Mouse (Mus musculus): ENCODE measurements around the gene Polr3b. TPM values are rescaled to one million over a fixed set of nuclear protein-coding genes. Genes with fewer than 3 reads are reported as not detected.

Gene Polr3b
- polyA plus RNA-seq, 1 experiment = 15.9 TPM

DNA sequence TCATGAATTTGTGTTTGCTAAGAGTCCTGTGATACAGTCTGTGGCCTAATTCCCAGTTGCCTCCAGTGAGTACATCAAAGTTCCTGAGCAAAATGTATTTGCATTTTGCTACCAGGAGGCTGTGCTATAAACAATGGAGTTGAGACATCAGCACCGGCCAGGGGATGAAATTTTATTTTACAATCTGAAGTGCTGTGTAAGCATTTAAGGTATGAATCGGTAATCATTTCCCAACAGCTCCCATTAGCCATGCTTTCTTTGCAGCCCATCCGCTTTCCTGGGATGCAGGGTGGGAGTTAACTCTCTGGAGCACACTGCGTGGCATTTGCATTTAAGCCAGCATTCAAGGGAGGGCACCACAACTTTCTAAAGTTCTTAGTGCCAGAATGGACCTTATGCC lies 88.1 kb downstream of the Polr3b start:
- TF ChIP-seq CTCF (IDR thresholded peaks at IDR 0.05; ENCODE audit: control insufficient read depth, insufficient read depth, low read length) (no peak), POLR2A (IDR thresholded peaks at IDR 0.05; ENCODE audit: borderline replicate concordance, control insufficient read depth, low read depth, low read length) (no peak)
- Histone ChIP-seq H3K4me1 (ENCODE audit: control insufficient read depth, insufficient read depth, low read length) (no peaks in the 10 kb centered on the region), H3K27ac (ENCODE audit: control insufficient read depth, insufficient read depth, low read depth, low read length, poor library complexity) (no peak overlapping the region), H3K4me3 (replicated peaks; ENCODE audit: control insufficient read depth, low read depth, low read length) (no peak overlapping the region)
- WGBS = 84% methylated on average over 4 of the region's 4 CpGs

DNA sequence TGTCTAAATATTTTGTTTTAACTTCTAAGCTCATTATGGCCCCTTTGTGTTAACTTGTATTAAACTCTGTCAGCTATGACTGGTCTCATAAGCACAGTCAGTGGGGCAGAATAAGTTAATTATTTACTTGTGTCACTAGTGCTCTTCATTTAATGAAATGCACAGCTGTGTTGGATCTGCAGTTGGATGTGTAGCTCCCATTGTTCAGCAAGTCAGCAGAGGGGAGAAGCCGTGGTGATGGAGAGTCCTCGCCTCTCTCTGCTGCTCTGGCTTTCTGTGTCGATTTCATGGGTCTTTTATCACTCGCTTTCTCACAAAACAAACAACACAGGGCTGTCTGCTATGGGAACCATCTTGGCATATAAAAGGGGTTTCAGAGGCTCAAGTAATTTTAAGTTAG lies 88.7 kb downstream of the Polr3b start:
- TF ChIP-seq CTCF (IDR thresholded peaks at IDR 0.05; ENCODE audit: control insufficient read depth, insufficient read depth, low read length) = no peak
- no peak for TF ChIP-seq POLR2A (IDR thresholded peaks at IDR 0.05; ENCODE audit: borderline replicate concordance, control insufficient read depth, low read depth, low read length)
- WGBS = 85% methylated on average over 4 of the region's 4 CpGs

DNA sequence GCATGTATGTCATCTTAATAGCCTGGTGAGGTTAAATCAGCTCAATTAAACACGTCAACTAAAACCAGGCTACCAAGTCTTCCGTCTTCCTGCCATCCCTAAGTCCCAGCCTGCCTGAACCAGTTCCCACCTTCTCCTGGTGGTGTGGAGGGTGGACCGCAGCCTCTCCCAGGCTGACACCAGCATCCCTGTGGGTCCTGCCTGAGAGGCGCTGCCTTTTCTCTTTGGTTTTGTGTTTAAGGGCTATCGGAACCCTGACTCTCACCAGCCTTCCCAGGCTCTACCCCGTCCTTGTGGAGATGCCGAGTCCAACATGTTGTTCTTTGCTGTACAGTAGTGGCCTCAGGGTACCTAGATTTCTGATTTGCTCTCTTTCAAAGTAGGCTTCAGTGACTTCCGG lies 89.4 kb downstream of the Polr3b start:
- Histone ChIP-seq H3K4me3 (replicated peaks; ENCODE audit: control insufficient read depth, low read depth, low read length) (no peak overlapping the region), H3K4me1 (ENCODE audit: control insufficient read depth, insufficient read depth, low read length) (no peaks in the 10 kb centered on the region), H3K27ac (ENCODE audit: control insufficient read depth, insufficient read depth, low read depth, low read length, poor library complexity) (no peak overlapping the region)
- TF ChIP-seq CTCF (IDR thresholded peaks at IDR 0.05; ENCODE audit: control insufficient read depth, insufficient read depth, low read length) = no peak
- no peak for TF ChIP-seq POLR2A (IDR thresholded peaks at IDR 0.05; ENCODE audit: borderline replicate concordance, control insufficient read depth, low read depth, low read length)
- 92% methylated on average over 8 of the region's 8 CpGs for WGBS

More for the DNA sequence above, 88.7 kb downstream of the Polr3b start:
- no peaks in the 10 kb centered on the region for H3K4me1 ChIP-seq (ENCODE audit: control insufficient read depth, insufficient read depth, low read length)
- no peak overlapping the region for H3K27ac ChIP-seq (ENCODE audit: control insufficient read depth, insufficient read depth, low read depth, low read length, poor library complexity)
- H3K4me3 ChIP-seq (replicated peaks; ENCODE audit: control insufficient read depth, low read depth, low read length) = no peak overlapping the region

DNA sequence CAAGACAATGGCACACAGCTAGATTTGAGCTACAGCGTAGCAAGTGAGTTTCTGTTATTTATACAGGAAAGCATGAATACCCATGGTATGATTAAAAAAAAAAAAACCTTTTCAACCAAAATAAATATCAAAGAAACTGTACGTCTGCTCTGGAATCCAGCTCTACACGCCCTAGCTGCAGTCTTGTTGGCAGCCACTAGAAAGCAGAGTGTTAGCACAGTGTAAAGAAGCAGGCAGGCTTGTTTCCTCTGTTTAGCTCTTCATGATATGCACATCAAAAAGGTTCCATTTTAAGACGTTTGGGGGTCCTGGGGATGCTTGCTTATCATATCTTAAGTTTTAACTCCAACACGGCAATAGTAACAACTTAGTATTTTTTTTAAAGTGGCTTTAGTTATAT lies 89.8 kb downstream of the Polr3b start:
- TF ChIP-seq CTCF (IDR thresholded peaks at IDR 0.05; ENCODE audit: control insufficient read depth, insufficient read depth, low read length) = no peak
- no peak for TF ChIP-seq POLR2A (IDR thresholded peaks at IDR 0.05; ENCODE audit: borderline replicate concordance, control insufficient read depth, low read depth, low read length)
- no peak overlapping the region for H3K4me3 ChIP-seq (replicated peaks; ENCODE audit: control insufficient read depth, low read depth, low read length)
- no peaks in the 10 kb centered on the region for H3K4me1 ChIP-seq (ENCODE audit: control insufficient read depth, insufficient read depth, low read length)
- 87% methylated on average over 5 of the region's 5 CpGs for WGBS
- H3K27ac ChIP-seq (ENCODE audit: control insufficient read depth, insufficient read depth, low read depth, low read length, poor library complexity) = no peak overlapping the region

DNA sequence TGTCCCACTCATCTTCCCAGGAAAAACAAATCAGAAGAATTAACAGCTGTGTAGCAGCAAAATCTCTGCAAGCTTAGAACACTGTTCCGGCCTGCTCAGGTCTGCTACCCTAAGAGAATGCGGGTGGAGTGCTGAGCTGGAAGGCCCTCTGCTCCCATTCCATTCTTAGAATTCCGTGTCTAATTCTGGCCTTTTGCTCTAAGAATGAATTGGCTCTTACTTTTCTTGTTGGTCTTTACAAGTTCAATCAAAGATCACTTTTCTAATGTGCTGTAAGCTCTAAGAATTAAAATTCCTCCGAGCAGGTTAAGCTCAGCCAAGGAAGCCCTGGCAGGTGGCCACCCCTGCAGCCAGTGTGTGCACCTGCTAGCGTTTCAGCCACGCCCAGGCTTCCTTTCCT lies 90.4 kb downstream of the Polr3b start:
- no peak for TF ChIP-seq POLR2A (IDR thresholded peaks at IDR 0.05; ENCODE audit: borderline replicate concordance, control insufficient read depth, low read depth, low read length)
- TF ChIP-seq CTCF (IDR thresholded peaks at IDR 0.05; ENCODE audit: control insufficient read depth, insufficient read depth, low read length) = no peak
- no peak overlapping the region for H3K4me3 ChIP-seq (replicated peaks; ENCODE audit: control insufficient read depth, low read depth, low read length)
- 88% methylated on average over 6 of the region's 6 CpGs for WGBS
- H3K27ac ChIP-seq (ENCODE audit: control insufficient read depth, insufficient read depth, low read depth, low read length, poor library complexity) = no peak overlapping the region
- no peaks in the 10 kb centered on the region for H3K4me1 ChIP-seq (ENCODE audit: control insufficient read depth, insufficient read depth, low read length)

DNA sequence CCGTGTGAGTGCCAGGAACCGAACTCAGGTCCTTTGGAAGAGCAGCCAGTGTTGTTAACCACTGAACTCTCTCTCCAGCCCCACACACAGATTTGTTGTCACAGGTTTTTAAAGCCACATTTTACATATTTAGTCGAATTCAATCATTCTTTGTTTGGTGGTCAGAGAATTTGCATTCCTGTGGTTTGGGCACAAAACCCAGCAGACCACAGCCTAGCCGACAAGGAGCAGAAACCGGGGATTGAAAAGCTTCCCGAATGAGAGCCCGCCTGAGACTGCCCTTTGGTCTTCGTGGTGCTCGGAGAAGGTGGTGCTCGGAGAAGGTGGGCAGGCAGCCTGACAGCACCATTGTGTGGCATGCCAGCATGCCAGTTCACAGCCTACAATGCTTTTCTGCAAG lies 91.0 kb downstream of the Polr3b start:
- no peak overlapping the region for H3K4me3 ChIP-seq (replicated peaks; ENCODE audit: control insufficient read depth, low read depth, low read length)
- no peaks in the 10 kb centered on the region for H3K4me1 ChIP-seq (ENCODE audit: control insufficient read depth, insufficient read depth, low read length)
- 80% methylated on average over 10 of the region's 10 CpGs for WGBS
- TF ChIP-seq CTCF (IDR thresholded peaks at IDR 0.05; ENCODE audit: control insufficient read depth, insufficient read depth, low read length) (no peak), POLR2A (IDR thresholded peaks at IDR 0.05; ENCODE audit: borderline replicate concordance, control insufficient read depth, low read depth, low read length) (no peak)
- H3K27ac ChIP-seq (ENCODE audit: control insufficient read depth, insufficient read depth, low read depth, low read length, poor library complexity) = no peak overlapping the region

DNA sequence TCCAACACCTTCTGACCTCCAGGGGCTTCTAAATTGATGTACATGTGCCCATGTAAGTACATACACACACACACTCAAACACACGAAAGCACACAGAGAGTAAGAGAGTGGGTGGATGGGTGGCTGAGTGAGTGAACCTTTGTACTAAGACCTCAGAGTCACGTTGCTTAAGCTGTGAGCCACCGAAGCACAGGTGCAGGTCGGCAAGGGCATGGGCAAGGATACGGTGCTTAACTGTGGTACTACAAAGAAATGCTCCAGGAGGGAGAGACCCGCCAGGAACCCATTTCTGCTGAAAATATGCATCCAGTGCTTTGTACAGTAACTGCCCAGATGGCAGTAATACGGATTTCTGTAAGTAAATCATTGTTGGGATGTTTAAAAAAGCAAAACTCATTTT lies 93.5 kb downstream of the Polr3b start:
- TF ChIP-seq CTCF (IDR thresholded peaks at IDR 0.05; ENCODE audit: control insufficient read depth, insufficient read depth, low read length) = no peak
- WGBS = 93% methylated on average over 7 of the region's 7 CpGs
- no peak overlapping the region for H3K27ac ChIP-seq (ENCODE audit: control insufficient read depth, insufficient read depth, low read depth, low read length, poor library complexity)
- H3K4me3 ChIP-seq (replicated peaks; ENCODE audit: control insufficient read depth, low read depth, low read length) = no peak overlapping the region
- H3K4me1 ChIP-seq (ENCODE audit: control insufficient read depth, insufficient read depth, low read length) = no peaks in the 10 kb centered on the region

DNA sequence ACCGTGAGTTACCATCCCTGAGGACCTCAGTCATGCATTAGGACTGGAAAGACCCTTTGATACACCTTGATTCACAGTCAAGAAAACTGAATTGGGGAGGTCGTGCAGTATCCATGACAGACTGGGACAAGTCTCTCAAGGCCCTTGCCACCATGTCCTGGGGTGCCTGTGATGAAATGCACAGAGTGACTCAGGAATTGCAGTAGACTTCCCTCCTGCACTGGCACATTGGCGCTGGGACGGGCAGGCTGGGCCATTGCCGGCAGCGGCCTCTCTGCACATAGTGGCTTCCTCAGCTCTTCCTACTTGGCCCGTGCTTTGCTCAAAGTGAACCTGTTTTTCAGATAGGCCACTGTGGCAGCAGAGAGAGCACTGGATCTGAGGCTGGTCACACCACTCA lies 94.5 kb downstream of the Polr3b start:
- Histone ChIP-seq H3K4me1 (ENCODE audit: control insufficient read depth, insufficient read depth, low read length) (no peaks in the 10 kb centered on the region), H3K27ac (ENCODE audit: control insufficient read depth, insufficient read depth, low read depth, low read length, poor library complexity) (no peak overlapping the region), H3K4me3 (replicated peaks; ENCODE audit: control insufficient read depth, low read depth, low read length) (no peak overlapping the region)
- 88% methylated on average over 7 of the region's 7 CpGs for WGBS
- TF ChIP-seq POLR2A (IDR thresholded peaks at IDR 0.05; ENCODE audit: borderline replicate concordance, control insufficient read depth, low read depth, low read length) (no peak), CTCF (IDR thresholded peaks at IDR 0.05; ENCODE audit: control insufficient read depth, insufficient read depth, low read length) (no peak)

DNA sequence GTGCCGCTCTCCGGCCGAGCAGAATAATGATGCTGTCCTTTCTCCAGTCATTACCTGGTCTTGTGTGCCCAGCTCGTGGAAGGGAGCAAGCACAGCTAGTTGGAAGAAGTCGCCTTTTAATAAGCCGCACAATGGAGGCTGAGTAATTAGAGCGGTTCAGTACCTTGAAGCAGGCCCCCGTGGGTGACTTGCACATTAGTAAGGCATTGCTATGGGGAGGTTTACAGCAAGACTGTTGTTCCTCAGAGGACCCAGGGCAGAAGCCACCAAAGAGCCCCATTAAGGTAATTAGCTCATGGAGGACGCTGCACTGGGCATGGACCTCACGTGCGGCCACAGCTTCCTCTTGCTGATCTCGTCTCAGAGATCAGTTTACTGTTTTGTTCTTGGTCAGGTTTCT lies 100.6 kb downstream of the Polr3b start:
- H3K4me1 ChIP-seq (ENCODE audit: control insufficient read depth, insufficient read depth, low read length) = no peaks in the 10 kb centered on the region
- H3K27ac ChIP-seq (ENCODE audit: control insufficient read depth, insufficient read depth, low read depth, low read length, poor library complexity) = no peak overlapping the region
- whole genome bisulfite sequencing = 85% methylated on average over 12 of the region's 12 CpGs
- TF ChIP-seq CTCF (IDR thresholded peaks at IDR 0.05; ENCODE audit: control insufficient read depth, insufficient read depth, low read length) = no peak
- no peak for TF ChIP-seq POLR2A (IDR thresholded peaks at IDR 0.05; ENCODE audit: borderline replicate concordance, control insufficient read depth, low read depth, low read length)
- H3K4me3 ChIP-seq (replicated peaks; ENCODE audit: control insufficient read depth, low read depth, low read length) = no peak overlapping the region

Measured in bone marrow, adult 2 months (tissue).